Mouse (Mus musculus): ENCODE measurements around the gene Stxbp1. TPM values are rescaled to one million over a fixed set of nuclear protein-coding genes. Genes with fewer than 3 reads are reported as not detected.

Stxbp1 gene
- total and polyA plus RNA-seq, 2 experiments from 2014 or later: 12.6 to 23.5 TPM

DNA sequence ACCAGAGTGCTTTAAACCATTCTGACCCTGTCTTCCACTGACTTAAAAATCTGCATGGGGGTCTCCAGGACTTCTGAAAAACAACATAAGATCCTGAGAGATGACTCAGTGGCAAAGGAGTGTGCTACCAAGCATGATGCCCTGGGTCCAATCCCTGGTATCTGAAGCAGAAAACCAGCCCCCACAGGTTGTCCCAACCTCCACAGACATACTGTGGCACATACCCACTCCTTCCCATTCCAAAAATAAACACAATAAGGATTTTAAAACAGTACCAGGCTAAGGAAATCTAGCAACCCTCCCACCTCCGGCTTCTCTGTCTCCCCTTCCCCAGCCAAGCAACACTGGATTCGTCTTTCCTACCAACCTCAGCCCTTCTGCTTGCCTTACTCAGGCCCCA is 7.8 kb downstream of the Stxbp1 start:
- 44% methylated on average over 2 of the region's 2 CpGs for WGBS
- DNase-seq (ENCODE audit: low spot score): no peak
- TF ChIP-seq CTCF (IDR thresholded peaks at IDR 0.05; ENCODE audit: low read depth): no peak
- TF ChIP-seq EP300 (IDR thresholded peaks at IDR 0.05; ENCODE audit: low read depth): no peak
- H3K9ac ChIP-seq (replicated peaks; ENCODE audit: low read depth, low read length): peak overlapping the region; percentile 15; the same call in 1 of the 2 replicates
- H3K4me3 ChIP-seq (ENCODE audit: low read depth, low read length): no peak overlapping the region
- H3K27ac ChIP-seq (ENCODE audit: low read depth): peak overlapping the region; percentile 87
- H3K9me3 ChIP-seq (replicated peaks; ENCODE audit: control insufficient read depth, low read length): no peaks in the 10 kb centered on the region
- H3K27me3 ChIP-seq (ENCODE audit: control insufficient read depth, insufficient read depth, low read length): no peaks in the 10 kb centered on the region
- no peaks in the 10 kb centered on the region for H3K36me3 ChIP-seq (replicated peaks; ENCODE audit: control insufficient read depth, insufficient read depth, low read length)
- H3K4me1 ChIP-seq (ENCODE audit: control insufficient read depth, insufficient read depth): peaks cover 32% of the 10 kb centered on the region
- no peak for ATAC-seq (ENCODE audit: insufficient read depth, low read depth)
- no peak overlapping the region for H3K4me2 ChIP-seq (ENCODE audit: low read depth, low read length)

DNA sequence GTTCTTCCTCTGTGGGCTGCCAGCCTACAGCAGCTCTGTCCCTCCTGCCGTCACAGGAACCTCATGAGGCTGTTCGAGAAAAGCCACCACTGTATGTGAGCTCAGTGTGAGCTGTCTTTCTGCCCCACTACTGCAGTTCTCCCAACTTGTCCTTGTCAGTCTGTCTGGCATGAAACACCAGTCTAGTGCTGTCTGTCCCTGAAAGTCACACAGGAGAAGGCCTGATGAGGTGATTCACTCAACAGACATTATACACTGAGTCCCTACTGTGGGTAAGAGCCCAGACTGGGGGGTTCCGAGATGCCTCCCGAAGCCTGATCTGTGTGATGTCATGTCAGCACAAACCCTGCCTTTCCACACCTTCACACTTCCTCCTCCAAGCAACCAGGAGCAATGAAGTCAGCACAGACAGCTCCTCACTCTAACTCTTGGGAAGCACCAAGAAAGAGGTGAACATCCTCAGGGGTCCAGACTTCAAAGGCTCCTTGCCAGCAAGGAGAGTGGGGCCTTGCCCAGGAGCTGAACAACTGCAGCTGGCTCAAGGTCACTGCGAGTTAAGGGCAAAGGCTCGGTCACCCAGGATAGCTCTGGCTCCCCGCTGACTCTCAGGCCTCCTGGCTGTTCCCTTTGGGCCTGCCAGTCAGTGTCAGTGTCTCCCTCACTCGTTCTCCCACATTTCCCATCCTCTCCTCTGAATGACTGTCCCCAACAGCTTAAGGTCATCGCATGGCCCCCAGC is 8.7 kb downstream of the Stxbp1 start:
- no peaks in the 10 kb centered on the region for H3K36me3 ChIP-seq (replicated peaks; ENCODE audit: control insufficient read depth, insufficient read depth, low read length)
- TF ChIP-seq EP300 (IDR thresholded peaks at IDR 0.05; ENCODE audit: low read depth) (no peak), CTCF (IDR thresholded peaks at IDR 0.05; ENCODE audit: low read depth) (no peak)
- peak overlapping the region; percentile 87 for H3K27ac ChIP-seq (ENCODE audit: low read depth)
- H3K9ac ChIP-seq (replicated peaks; ENCODE audit: low read depth, low read length): peak overlapping the region; percentile 40
- H3K4me2 ChIP-seq (ENCODE audit: low read depth, low read length): no peak overlapping the region
- H3K4me1 ChIP-seq (ENCODE audit: control insufficient read depth, insufficient read depth): peaks cover 31% of the 10 kb centered on the region
- no peak overlapping the region for H3K4me3 ChIP-seq (ENCODE audit: low read depth, low read length)
- no peaks in the 10 kb centered on the region for H3K27me3 ChIP-seq (ENCODE audit: control insufficient read depth, insufficient read depth, low read length)
- peak; percentile 48 for ATAC-seq (ENCODE audit: insufficient read depth, low read depth)
- no peak for DNase-seq (ENCODE audit: low spot score)
- no peaks in the 10 kb centered on the region for H3K9me3 ChIP-seq (replicated peaks; ENCODE audit: control insufficient read depth, low read length)
- 24% methylated on average over 9 of the region's 9 CpGs for WGBS

DNA sequence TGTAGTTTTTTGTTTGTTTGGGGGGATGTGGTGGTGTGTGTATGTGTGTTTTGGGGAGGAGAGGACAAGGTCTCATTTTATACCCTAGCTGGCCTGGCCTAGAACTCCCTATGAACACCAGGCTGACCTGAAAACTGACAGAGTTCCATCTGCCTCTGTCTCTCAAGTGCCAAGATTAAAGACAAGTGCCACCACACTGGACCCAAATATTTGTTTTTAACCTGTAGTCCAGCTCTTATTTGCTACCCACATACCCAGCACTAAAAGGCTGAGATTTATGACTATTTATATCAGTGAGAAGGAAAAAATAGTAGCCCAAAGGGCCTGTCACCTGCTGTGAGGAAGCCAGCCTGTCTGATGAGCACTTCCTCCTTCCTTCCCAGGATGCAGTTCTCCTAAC is 11.5 kb downstream of the Stxbp1 start:
- Histone ChIP-seq H3K4me1 (ENCODE audit: control insufficient read depth, insufficient read depth) (peaks cover 31% of the 10 kb centered on the region), H3K4me2 (ENCODE audit: low read depth, low read length) (no peak overlapping the region), H3K9ac (replicated peaks; ENCODE audit: low read depth, low read length) (no peak overlapping the region), H3K4me3 (ENCODE audit: low read depth, low read length) (no peak overlapping the region), H3K9me3 (replicated peaks; ENCODE audit: control insufficient read depth, low read length) (no peaks in the 10 kb centered on the region), H3K36me3 (replicated peaks; ENCODE audit: control insufficient read depth, insufficient read depth, low read length) (no peaks in the 10 kb centered on the region), H3K27me3 (ENCODE audit: control insufficient read depth, insufficient read depth, low read length) (no peaks in the 10 kb centered on the region), H3K27ac (ENCODE audit: low read depth) (0 out of 2 replicates have a peak overlapping the region, but pooled peaks have one; percentile 54)
- ATAC-seq (ENCODE audit: insufficient read depth, low read depth) (no peak), DNase-seq (ENCODE audit: low spot score) (no peak)
- TF ChIP-seq CTCF (IDR thresholded peaks at IDR 0.05; ENCODE audit: low read depth) (no peak), EP300 (IDR thresholded peaks at IDR 0.05; ENCODE audit: low read depth) (no peak)

DNA sequence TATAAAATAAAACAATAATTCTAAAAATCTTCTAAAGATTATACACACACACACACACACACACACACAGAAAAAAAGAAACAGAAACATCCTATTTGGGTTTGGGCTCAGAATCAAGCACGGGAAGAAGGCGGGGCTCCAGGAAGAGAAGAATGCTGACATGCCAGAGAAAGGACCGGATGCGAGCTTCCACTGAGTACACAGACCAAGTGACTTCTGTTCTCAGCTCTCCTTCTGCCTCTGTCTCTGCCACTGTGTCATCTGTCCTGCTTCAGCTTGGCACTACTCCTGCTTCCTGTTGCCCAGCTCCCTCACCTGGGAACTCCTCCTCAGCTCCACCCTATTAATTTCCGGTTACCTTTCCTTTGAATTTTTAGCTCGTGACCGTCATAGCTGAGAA is 12.5 kb downstream of the Stxbp1 start:
- Histone ChIP-seq H3K4me3 (ENCODE audit: low read depth, low read length) (no peak overlapping the region), H3K4me1 (ENCODE audit: control insufficient read depth, insufficient read depth) (peaks cover 33% of the 10 kb centered on the region), H3K27ac (ENCODE audit: low read depth) (peak overlapping the region; percentile 54), H3K36me3 (replicated peaks; ENCODE audit: control insufficient read depth, insufficient read depth, low read length) (no peaks in the 10 kb centered on the region), H3K4me2 (ENCODE audit: low read depth, low read length) (peak overlapping the region; percentile 38), H3K27me3 (ENCODE audit: control insufficient read depth, insufficient read depth, low read length) (no peaks in the 10 kb centered on the region), H3K9me3 (replicated peaks; ENCODE audit: control insufficient read depth, low read length) (no peaks in the 10 kb centered on the region), H3K9ac (replicated peaks; ENCODE audit: low read depth, low read length) (0 out of 2 replicates have a peak overlapping the region, but pooled peaks have one; percentile 9)
- WGBS: 47% methylated on average over 7 of the region's 7 CpGs
- TF ChIP-seq CTCF (IDR thresholded peaks at IDR 0.05; ENCODE audit: low read depth): no peak
- TF ChIP-seq EP300 (IDR thresholded peaks at IDR 0.05; ENCODE audit: low read depth): no peak
- DNase-seq (ENCODE audit: low spot score): peak; percentile 52
- ATAC-seq (ENCODE audit: insufficient read depth, low read depth): no peak

DNA sequence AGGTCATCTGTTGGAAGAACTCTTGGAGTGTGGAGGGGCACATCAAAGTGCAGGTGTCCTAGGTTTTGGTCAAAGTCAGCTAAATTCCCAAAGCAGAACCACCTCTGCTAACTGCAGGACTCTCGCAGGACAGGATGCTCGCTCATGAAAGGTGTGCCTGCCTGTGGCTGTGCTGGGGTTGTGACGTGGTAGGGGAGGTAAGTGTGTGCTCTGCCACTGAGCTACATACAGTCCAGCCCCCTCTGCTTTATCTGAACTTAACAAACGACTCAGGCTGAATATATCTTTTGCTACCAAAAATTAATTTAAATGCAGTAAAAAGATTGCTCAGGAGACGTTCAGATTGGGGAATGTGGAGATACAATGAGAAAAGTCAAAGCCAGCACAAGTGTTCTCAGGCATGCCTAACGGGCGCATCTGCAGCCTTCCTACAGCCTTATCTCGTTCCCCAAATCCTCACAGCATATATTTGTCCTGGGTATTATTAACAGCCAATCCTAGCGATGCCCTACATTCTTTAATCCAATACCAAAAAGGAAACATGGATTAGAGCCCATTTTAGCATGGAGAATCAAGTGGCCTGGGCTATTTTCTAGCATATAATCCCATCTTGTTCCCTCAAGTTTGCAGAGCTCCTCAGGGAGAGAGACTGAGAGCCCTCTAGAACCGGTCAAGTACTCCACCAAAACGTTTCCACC is 17.9 kb downstream of the Stxbp1 start:
- TF ChIP-seq EP300 (IDR thresholded peaks at IDR 0.05; ENCODE audit: low read depth) (no peak), CTCF (IDR thresholded peaks at IDR 0.05; ENCODE audit: low read depth) (no peak)
- Histone ChIP-seq H3K4me2 (ENCODE audit: low read depth, low read length) (peak overlapping the region; percentile 23; the same call in 1 of the 2 replicates), H3K27ac (ENCODE audit: low read depth) (peak overlapping the region; percentile 28), H3K9ac (replicated peaks; ENCODE audit: low read depth, low read length) (no peak overlapping the region), H3K9me3 (replicated peaks; ENCODE audit: control insufficient read depth, low read length) (no peaks in the 10 kb centered on the region), H3K36me3 (replicated peaks; ENCODE audit: control insufficient read depth, insufficient read depth, low read length) (no peaks in the 10 kb centered on the region), H3K4me3 (ENCODE audit: low read depth, low read length) (no peak overlapping the region), H3K27me3 (ENCODE audit: control insufficient read depth, insufficient read depth, low read length) (no peaks in the 10 kb centered on the region), H3K4me1 (ENCODE audit: control insufficient read depth, insufficient read depth) (peaks cover 19% of the 10 kb centered on the region)
- ATAC-seq (ENCODE audit: insufficient read depth, low read depth) (no peak), DNase-seq (ENCODE audit: low spot score) (no peak)
- WGBS: 43% methylated on average over 11 of the region's 11 CpGs

Measured in heart, postnatal 0 days (tissue).